Mouse (Mus musculus) small intestine, adult 2 months (tissue): ENCODE data around the gene Arhgap24. TPM values are rescaled to one million over a fixed set of nuclear protein-coding genes. Genes with fewer than 3 reads are reported as not detected.

Source experiments
- H3K27ac ChIP-seq: fragments of 200-500 bp; 2 replicates; pipeline ENCODE4 v1.5.1; 2012; ENCODE audit warnings: low read depth, low read length, control low read depth, inconsistent platforms; ENCODE audit not compliant: insufficient read depth
- H3K27me3 ChIP-seq: fragments of 200-500 bp; 2 replicates; pipeline ENCODE4 v1.6.1; 2012; ENCODE audit warnings: mild to moderate bottlenecking, moderate library complexity, low read length, inconsistent platforms; ENCODE audit not compliant: control insufficient read depth, insufficient read depth
- H3K36me3 ChIP-seq: fragments of 200-500 bp; 2 replicates; pipeline ENCODE4 v1.6.1; 2012; ENCODE audit warnings: mild to moderate bottlenecking, low read length, control low read depth, inconsistent platforms; ENCODE audit not compliant: control insufficient read depth, insufficient read depth
- H3K4me1 ChIP-seq: fragments of 200-500 bp; 2 replicates; pipeline ENCODE4 v1.6.1; 2012; ENCODE audit warnings: low read length, inconsistent platforms, mixed read lengths; ENCODE audit not compliant: control insufficient read depth, insufficient read depth, insufficient read length
- H3K4me3 ChIP-seq: fragments of 200-500 bp; 2 replicates; pipeline ENCODE4 v1.5.1; 2012; ENCODE audit warnings: low read depth, mild to moderate bottlenecking, control low read depth, inconsistent platforms, low read length, moderate library complexity
- CTCF ChIP-seq: fragments of 200-500 bp; IDR thresholded peaks from 2 replicates; pipeline ENCODE4 v1.5.1; 2012; ENCODE audit warnings: low read depth, mild to moderate bottlenecking, control low read depth, inconsistent platforms, low read length, moderate library complexity, mixed read lengths; ENCODE audit not compliant: insufficient replicate concordance, insufficient read length; ENCODE audit errors: extremely low read depth
- POLR2A ChIP-seq: fragments of 200-500 bp; IDR thresholded peaks from 2 replicates; pipeline ENCODE4 v1.6.1; 2012; ENCODE audit warnings: low read depth, mild to moderate bottlenecking, control low read depth, inconsistent platforms, low read length, moderate library complexity
- WGBS: fragments of 180-500 bp; shearing (Covaris S2); methylation state at CpG from one replicate; pipeline ENCODE4 v1.1.7; 2018; 5-methylcytosine and 5-hydroxymethylcytosine counted together
- polyA plus RNA-seq: library from polyadenylated mRNA; depleted of rRNA; stranded (reverse); fragments of >200 nt; gene quantifications from 2 replicates; pipeline ENCODE4 v1.2.3, GENCODE M21; 2012

The Arhgap24 gene
- polyA plus RNA-seq, 1 experiment = 1.8 TPM

GRCm38 (mm10) chr5:102693871-102694270 lies 212.7 kb downstream of the Arhgap24 start:
- no peaks in the 10 kb centered on the region for H3K4me1 ChIP-seq
- H3K36me3 ChIP-seq = no peaks in the 10 kb centered on the region
- no peak for TF ChIP-seq CTCF
- TF ChIP-seq POLR2A = no peak
- H3K27me3 ChIP-seq = no peaks in the 10 kb centered on the region
- H3K4me3 ChIP-seq = no peak overlapping the region
- H3K27ac ChIP-seq = no peak overlapping the region
- WGBS = 68% methylated on average over 3 of the region's 3 CpGs

- Histone ChIP-seq H3K36me3 (no peaks in the 10 kb centered on the region), H3K4me3 (no peak overlapping the region), H3K27me3 (no peaks in the 10 kb centered on the region), H3K4me1 (no peaks in the 10 kb centered on the region), H3K27ac (no peak overlapping the region)
- 68% methylated on average over 1 of the region's 1 CpGs for WGBS
- TF ChIP-seq CTCF = no peak
- TF ChIP-seq POLR2A = no peak
These were observed 216.6 kb downstream of the Arhgap24 start for GRCm38 (mm10) chr5:102697784-102698183.

- H3K27me3 ChIP-seq = no peaks in the 10 kb centered on the region
- no peak overlapping the region for H3K27ac ChIP-seq
- no peaks in the 10 kb centered on the region for H3K36me3 ChIP-seq
- WGBS = 82% methylated on average over 5 of the region's 5 CpGs
- no peaks in the 10 kb centered on the region for H3K4me1 ChIP-seq
- TF ChIP-seq CTCF = no peak
- no peak for TF ChIP-seq POLR2A
- H3K4me3 ChIP-seq = no peak overlapping the region
These were observed 217.2 kb downstream of the Arhgap24 start for GRCm38 (mm10) chr5:102698396-102698795.

- no peak overlapping the region for H3K4me3 ChIP-seq
- 80% methylated on average over 2 of the region's 2 CpGs for WGBS
- H3K4me1 ChIP-seq = no peaks in the 10 kb centered on the region
- no peak for TF ChIP-seq CTCF
- no peak for TF ChIP-seq POLR2A
- no peaks in the 10 kb centered on the region for H3K36me3 ChIP-seq
- no peaks in the 10 kb centered on the region for H3K27me3 ChIP-seq
- no peak overlapping the region for H3K27ac ChIP-seq
These were observed 217.7 kb downstream of the Arhgap24 start for GRCm38 (mm10) chr5:102698891-102699290.

GRCm38 (mm10) chr5:102702581-102702980 lies 221.4 kb downstream of the Arhgap24 start:
- Histone ChIP-seq H3K27ac (no peak overlapping the region), H3K27me3 (no peaks in the 10 kb centered on the region), H3K4me1 (no peaks in the 10 kb centered on the region), H3K4me3 (no peak overlapping the region), H3K36me3 (no peaks in the 10 kb centered on the region)
- TF ChIP-seq CTCF = no peak
- no peak for TF ChIP-seq POLR2A
- WGBS = 82% methylated on average over 6 of the region's 6 CpGs

GRCm38 (mm10) chr5:102703325-102704099 lies 222.3 kb downstream of the Arhgap24 start:
- Histone ChIP-seq H3K27me3 (no peaks in the 10 kb centered on the region), H3K4me3 (no peak overlapping the region), H3K4me1 (no peaks in the 10 kb centered on the region), H3K36me3 (no peaks in the 10 kb centered on the region), H3K27ac (no peak overlapping the region)
- WGBS = 51% methylated on average over 5 of the region's 5 CpGs
- TF ChIP-seq CTCF (peak; percentile 60; the same call in 1 of the 2 replicates), POLR2A (no peak)

GRCm38 (mm10) chr5:102705170-102705569 lies 224.0 kb downstream of the Arhgap24 start:
- Histone ChIP-seq H3K4me1 (no peaks in the 10 kb centered on the region), H3K36me3 (no peaks in the 10 kb centered on the region), H3K27me3 (no peaks in the 10 kb centered on the region), H3K4me3 (no peak overlapping the region), H3K27ac (no peak overlapping the region)
- WGBS = 34% methylated on average over 2 of the region's 2 CpGs
- TF ChIP-seq POLR2A (no peak), CTCF (no peak)
